Mouse (Mus musculus): ENCODE measurements around the gene Unc5a.

DNA sequence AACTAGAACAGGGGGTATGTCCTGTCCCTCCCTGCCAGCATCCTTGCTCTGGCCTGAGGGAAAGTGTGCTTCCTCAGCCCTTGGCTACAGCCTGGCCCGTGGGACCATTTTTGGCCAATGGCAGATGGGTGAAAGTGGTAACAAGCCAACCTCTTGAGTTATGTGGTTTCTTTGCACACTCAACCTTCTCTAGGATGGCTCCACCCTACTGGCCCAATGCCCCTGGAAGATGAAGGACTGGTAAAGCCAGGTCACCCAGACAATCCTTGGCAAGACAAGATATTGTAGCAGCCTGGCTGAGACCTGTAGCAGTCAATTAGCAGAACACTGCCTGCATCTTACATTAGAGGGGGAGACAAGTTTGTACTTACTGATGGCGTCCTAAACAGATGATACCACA lies 25.5 kb upstream of the Unc5a start:
- TF ChIP-seq POLR2A (IDR thresholded peaks at IDR 0.05; ENCODE audit: borderline replicate concordance, insufficient read depth, low read length) (no peak), CTCF (IDR thresholded peaks at IDR 0.05; ENCODE audit: borderline replicate concordance, insufficient read depth, low read depth, low read length) (no peak)
